Mouse (Mus musculus) forebrain, postnatal 0 days (tissue): Measurements from ENCODE around the gene Thbs1. TPM values are rescaled to one million over a fixed set of nuclear protein-coding genes. Genes with fewer than 3 reads are reported as not detected.

ENCODE experiments used
- ATAC-seq: fragments of 200-750 bp; cut with Nextera tagmentation; 2 replicates; pipeline ENCODE4 v1.8.0; 2017; ENCODE audit warnings: mild to moderate bottlenecking, moderate library complexity
- DNase-seq: peaks from one replicate; pipeline ENCODE4 v3.0.0-alpha.2; 2015
- H3K27ac ChIP-seq: fragments of 300-500 bp; sonication (generic); 2 replicates; pipeline ENCODE4 v1.5.1; 2014; ENCODE audit warnings: low read depth, mild to moderate bottlenecking, antibody characterized with exemption, low read length, moderate library complexity, mixed read lengths
- H3K27me3 ChIP-seq: fragments of 300-500 bp; sonication (generic); 2 replicates; pipeline ENCODE4 v1.6.1; 2014; ENCODE audit warnings: mild to moderate bottlenecking, low read length, mixed read lengths; ENCODE audit not compliant: insufficient read depth
- H3K36me3 ChIP-seq: fragments of 300-500 bp; sonication (generic); 2 replicates; pipeline ENCODE4 v1.6.1; 2014; ENCODE audit warnings: mild to moderate bottlenecking, moderate library complexity; ENCODE audit not compliant: insufficient read depth
- H3K4me1 ChIP-seq: fragments of 300-500 bp; sonication (generic); 2 replicates; pipeline ENCODE4 v1.6.1; 2014; ENCODE audit warnings: antibody characterized with exemption; ENCODE audit not compliant: insufficient read depth
- H3K4me2 ChIP-seq: fragments of 300-500 bp; sonication (generic); 2 replicates; pipeline ENCODE4 v1.6.1; 2014; ENCODE audit warnings: low read depth, mild to moderate bottlenecking, moderate library complexity
- H3K4me3 ChIP-seq: fragments of 300-500 bp; sonication (generic); 2 replicates; pipeline ENCODE4 v1.5.1; 2014; ENCODE audit warnings: low read depth, low read length, mixed read lengths
- H3K9ac ChIP-seq: fragments of 300-500 bp; sonication (generic); 2 replicates; pipeline ENCODE4 v1.6.1; 2014; ENCODE audit warnings: mild to moderate bottlenecking
- H3K9me3 ChIP-seq: fragments of 300-500 bp; sonication (generic); 2 replicates; pipeline ENCODE4 v1.6.1; 2016; ENCODE audit warnings: low read length
- CTCF ChIP-seq: sonication (generic); IDR thresholded peaks from 2 replicates; pipeline ENCODE4 v1.5.1; 2016; ENCODE audit warnings: antibody characterized with exemption, control low read depth, low read depth
- WGBS: fragments of 180-500 bp; shearing (Covaris S2); extraction: QIAGEN DNeasy Blood & Tissue Kit; methylation state at CpG from one replicate; pipeline ENCODE4 v1.1.7; 2014; 5-methylcytosine and 5-hydroxymethylcytosine counted together
- polyA plus RNA-seq: library from polyadenylated mRNA; unstranded; fragments of >200 nt; fragmentation: Nextera tagmentation; extraction: Ambion mirVana; gene quantifications from 2 replicates; pipeline ENCODE4 v1.2.1, GENCODE M21; 2015
- total RNA-seq: library from RNA; depleted of rRNA; stranded (reverse); fragments of >200 nt; gene quantifications from 2 replicates; pipeline ENCODE4 v1.2.3, GENCODE M21; 2014

Thbs1 gene
- total and polyA plus RNA-seq, 2 experiments from 2014 or later: 4.4 to 16.0 TPM

GRCm38 (mm10) chr2:118113808-118114524 is 2.3 kb downstream of the Thbs1 start:
- H3K4me2 ChIP-seq: peak overlapping the region; percentile 96; the same call in 1 of the 2 replicates
- WGBS: 34% methylated on average over 8 of the region's 8 CpGs

GRCm38 (mm10) chr2:118114671-118115070 is 3.0 kb downstream of the Thbs1 start:
- H3K9me3 ChIP-seq: no peaks in the 10 kb centered on the region
- no peak overlapping the region for H3K4me3 ChIP-seq
- peak overlapping the region; percentile 26 for H3K4me2 ChIP-seq
- DNase-seq (no peak), ATAC-seq (no peak)
- H3K9ac ChIP-seq: no peak overlapping the region; the same call in 1 of the 2 replicates
- no peaks in the 10 kb centered on the region; the same call in 1 of the 2 replicates for H3K27me3 ChIP-seq
- no peak for TF ChIP-seq CTCF
- H3K36me3 ChIP-seq: no peaks in the 10 kb centered on the region; the same call in 1 of the 2 replicates
- no peak overlapping the region for H3K27ac ChIP-seq
- peaks cover 3% of the 10 kb centered on the region; the same call in 1 of the 2 replicates for H3K4me1 ChIP-seq
- 72% methylated on average over 10 of the region's 10 CpGs for WGBS

More at GRCm38 (mm10) chr2:118113808-118114524, 2.3 kb downstream of the Thbs1 start:
- ATAC-seq (no peak), DNase-seq (peak; percentile 30)
- Histone ChIP-seq H3K4me1 (peaks cover 3% of the 10 kb centered on the region; the same call in 1 of the 2 replicates), H3K9ac (no peak overlapping the region), H3K9me3 (no peaks in the 10 kb centered on the region), H3K27me3 (no peaks in the 10 kb centered on the region; the same call in 1 of the 2 replicates), H3K4me3 (no peak overlapping the region), H3K36me3 (no peaks in the 10 kb centered on the region), H3K27ac (no peak overlapping the region)
- TF ChIP-seq CTCF: peak; percentile 32

DNA sequence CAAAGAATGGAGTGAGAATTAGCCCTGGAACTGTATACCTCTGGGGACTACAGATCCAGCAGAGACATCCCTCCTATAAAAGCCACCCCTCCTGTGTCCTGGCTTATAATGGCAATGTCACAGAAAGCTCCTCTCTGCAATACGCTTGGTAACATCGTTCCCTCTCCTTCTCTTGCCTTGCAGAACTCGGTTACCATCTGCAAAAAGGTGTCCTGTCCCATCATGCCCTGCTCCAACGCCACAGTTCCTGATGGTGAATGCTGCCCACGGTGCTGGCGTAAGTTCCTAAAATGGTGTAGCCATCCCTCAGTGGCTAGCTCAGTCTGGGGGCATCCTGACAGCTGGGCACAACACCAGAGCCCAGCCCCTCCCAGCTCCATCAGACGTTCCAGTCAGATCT is 4.0 kb downstream of the Thbs1 start:
- Histone ChIP-seq H3K4me2 (no peak overlapping the region), H3K27ac (no peak overlapping the region), H3K9me3 (no peaks in the 10 kb centered on the region), H3K27me3 (no peaks in the 10 kb centered on the region; the same call in 1 of the 2 replicates), H3K9ac (no peak overlapping the region), H3K36me3 (no peaks in the 10 kb centered on the region; the same call in 1 of the 2 replicates), H3K4me3 (no peak overlapping the region), H3K4me1 (peaks cover 3% of the 10 kb centered on the region; the same call in 1 of the 2 replicates)
- ATAC-seq (no peak), DNase-seq (no peak)
- no peak for TF ChIP-seq CTCF
- 79% methylated on average over 7 of the region's 7 CpGs for WGBS

DNA sequence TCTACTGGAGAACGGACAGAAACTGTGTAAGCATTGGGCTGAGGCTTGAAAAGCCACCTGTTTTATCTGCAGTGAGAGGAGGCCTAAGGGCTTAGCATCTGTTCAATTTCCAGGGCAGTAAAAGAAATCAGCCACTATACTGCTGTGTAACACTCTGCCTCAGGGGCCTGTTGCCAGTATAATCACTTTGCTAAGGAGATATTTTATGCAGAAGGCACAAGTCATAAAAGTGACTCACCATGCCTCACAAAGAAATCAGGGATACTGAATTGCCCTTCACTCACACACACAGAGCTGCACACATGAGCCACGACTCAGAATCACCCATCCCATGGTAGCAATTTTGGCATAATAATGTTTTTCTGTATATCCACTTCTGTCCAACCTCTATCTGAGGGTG is 4.5 kb downstream of the Thbs1 start:
- Histone ChIP-seq H3K9me3 (no peaks in the 10 kb centered on the region), H3K4me2 (no peak overlapping the region), H3K4me3 (no peak overlapping the region), H3K27ac (no peak overlapping the region), H3K4me1 (peaks cover 3% of the 10 kb centered on the region; the same call in 1 of the 2 replicates), H3K27me3 (no peaks in the 10 kb centered on the region; the same call in 1 of the 2 replicates), H3K36me3 (no peaks in the 10 kb centered on the region; the same call in 1 of the 2 replicates), H3K9ac (no peak overlapping the region)
- WGBS: 40% methylated on average over 2 of the region's 2 CpGs
- ATAC-seq: no peak
- no peak for DNase-seq
- no peak for TF ChIP-seq CTCF

- H3K27ac ChIP-seq: no peak overlapping the region
- WGBS: 70% methylated on average over 3 of the region's 3 CpGs
- H3K36me3 ChIP-seq: no peaks in the 10 kb centered on the region; the same call in 1 of the 2 replicates
- H3K4me1 ChIP-seq: peaks cover 3% of the 10 kb centered on the region; the same call in 1 of the 2 replicates
- H3K9me3 ChIP-seq: no peaks in the 10 kb centered on the region
- ATAC-seq: no peak
- H3K27me3 ChIP-seq: no peaks in the 10 kb centered on the region; the same call in 1 of the 2 replicates
- no peak overlapping the region for H3K9ac ChIP-seq
- no peak overlapping the region for H3K4me2 ChIP-seq
- no peak overlapping the region for H3K4me3 ChIP-seq
- DNase-seq: no peak
- no peak for TF ChIP-seq CTCF
Measured at GRCm38 (mm10) chr2:118116754-118117290, 5.1 kb downstream of the Thbs1 start.

GRCm38 (mm10) chr2:118117401-118117800 is 5.7 kb downstream of the Thbs1 start:
- H3K27me3 ChIP-seq: no peaks in the 10 kb centered on the region; the same call in 1 of the 2 replicates
- no peak for ATAC-seq

GRCm38 (mm10) chr2:118118045-118118444 is 6.4 kb downstream of the Thbs1 start:
- Histone ChIP-seq H3K9me3 (no peaks in the 10 kb centered on the region), H3K4me1 (peaks cover 3% of the 10 kb centered on the region; the same call in 1 of the 2 replicates), H3K36me3 (no peaks in the 10 kb centered on the region; the same call in 1 of the 2 replicates), H3K4me2 (no peak overlapping the region), H3K4me3 (no peak overlapping the region), H3K9ac (no peak overlapping the region), H3K27me3 (no peaks in the 10 kb centered on the region), H3K27ac (no peak overlapping the region)
- ATAC-seq (no peak), DNase-seq (no peak)
- no peak for TF ChIP-seq CTCF
- 82% methylated on average over 6 of the region's 6 CpGs for WGBS

More at GRCm38 (mm10) chr2:118117401-118117800, 5.7 kb downstream of the Thbs1 start:
- Histone ChIP-seq H3K4me3 (no peak overlapping the region), H3K27ac (no peak overlapping the region), H3K36me3 (no peaks in the 10 kb centered on the region; the same call in 1 of the 2 replicates), H3K4me2 (no peak overlapping the region), H3K9ac (no peak overlapping the region), H3K9me3 (no peaks in the 10 kb centered on the region), H3K4me1 (peaks cover 3% of the 10 kb centered on the region; the same call in 1 of the 2 replicates)
- TF ChIP-seq CTCF: no peak
- 69% methylated on average over 11 of the region's 11 CpGs for WGBS
- no peak for DNase-seq
